Mouse (Mus musculus) spleen, postnatal 14 days (tissue): ENCODE results near the gene Smarcal1.

Source experiments
- DNase-seq, 2 experiments: peaks; one replicate each; pipeline ENCODE4 v3.0.0; 2021 to 2022; ENCODE audit warnings: low spot score in 2 of 2

Gene Smarcal1

DNA sequence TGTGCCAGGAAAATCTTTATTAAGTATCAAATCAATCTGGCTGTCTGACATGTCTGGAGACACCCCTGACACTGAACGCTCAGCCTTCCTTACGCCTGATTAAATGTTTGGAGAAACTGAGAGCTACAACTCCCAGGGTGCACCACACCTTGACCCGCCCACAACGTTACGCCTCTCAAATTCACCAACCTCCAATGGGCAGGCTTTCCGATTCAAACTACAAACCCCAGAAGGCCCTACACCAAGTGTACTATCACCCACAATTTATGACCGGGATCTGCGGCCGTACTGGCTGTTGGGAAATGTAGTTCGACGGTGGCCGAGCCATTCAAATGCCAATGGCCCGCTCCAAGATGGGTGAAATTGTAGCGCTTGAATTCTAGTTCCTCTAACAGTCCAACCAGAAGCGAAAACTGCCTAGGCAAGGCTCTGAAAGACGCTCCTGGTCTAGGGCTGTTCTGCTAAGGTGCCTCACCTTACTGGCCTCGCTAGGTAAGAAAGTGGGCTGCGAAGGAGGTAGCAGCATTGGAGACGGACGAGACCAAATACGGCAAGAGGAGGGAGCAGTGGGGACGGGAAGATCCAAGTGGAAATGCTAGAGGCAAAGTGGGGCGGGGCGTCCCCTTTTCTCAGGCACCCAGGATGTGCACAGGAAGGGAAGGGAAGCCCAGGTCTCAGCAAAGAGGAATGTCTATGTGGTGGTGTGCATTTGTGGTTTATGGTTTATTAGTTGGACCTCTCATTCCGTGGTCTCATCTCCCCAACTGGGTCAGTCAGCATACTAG is at the start of gene Smarcal1:
Smarcal1 (plus strand) TSS at position 305 of the 785 bp plus-strand sequence.
- peak; percentile 77 to 87 for DNase-seq

DNA sequence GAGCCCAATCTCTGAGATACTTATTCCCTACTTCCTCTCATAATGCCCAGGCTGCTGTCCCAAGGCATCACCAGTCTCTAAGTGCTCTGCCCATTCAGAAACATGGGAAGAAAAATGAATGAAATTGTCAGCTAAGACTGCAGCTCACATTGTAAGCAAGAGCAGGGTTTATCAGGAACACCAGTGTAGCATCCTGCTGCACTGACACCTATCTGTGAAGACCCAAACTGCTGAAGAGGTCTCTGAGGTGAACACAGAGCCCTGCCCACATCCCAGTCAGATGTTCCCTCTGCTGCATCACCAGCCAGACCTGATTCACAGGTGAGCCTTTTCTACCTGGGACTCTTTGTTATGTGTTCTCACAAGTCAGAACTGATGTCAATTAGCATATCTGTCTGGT is 49.6 kb upstream of the Smarcal1 start:
- DNase-seq: no peak

DNA sequence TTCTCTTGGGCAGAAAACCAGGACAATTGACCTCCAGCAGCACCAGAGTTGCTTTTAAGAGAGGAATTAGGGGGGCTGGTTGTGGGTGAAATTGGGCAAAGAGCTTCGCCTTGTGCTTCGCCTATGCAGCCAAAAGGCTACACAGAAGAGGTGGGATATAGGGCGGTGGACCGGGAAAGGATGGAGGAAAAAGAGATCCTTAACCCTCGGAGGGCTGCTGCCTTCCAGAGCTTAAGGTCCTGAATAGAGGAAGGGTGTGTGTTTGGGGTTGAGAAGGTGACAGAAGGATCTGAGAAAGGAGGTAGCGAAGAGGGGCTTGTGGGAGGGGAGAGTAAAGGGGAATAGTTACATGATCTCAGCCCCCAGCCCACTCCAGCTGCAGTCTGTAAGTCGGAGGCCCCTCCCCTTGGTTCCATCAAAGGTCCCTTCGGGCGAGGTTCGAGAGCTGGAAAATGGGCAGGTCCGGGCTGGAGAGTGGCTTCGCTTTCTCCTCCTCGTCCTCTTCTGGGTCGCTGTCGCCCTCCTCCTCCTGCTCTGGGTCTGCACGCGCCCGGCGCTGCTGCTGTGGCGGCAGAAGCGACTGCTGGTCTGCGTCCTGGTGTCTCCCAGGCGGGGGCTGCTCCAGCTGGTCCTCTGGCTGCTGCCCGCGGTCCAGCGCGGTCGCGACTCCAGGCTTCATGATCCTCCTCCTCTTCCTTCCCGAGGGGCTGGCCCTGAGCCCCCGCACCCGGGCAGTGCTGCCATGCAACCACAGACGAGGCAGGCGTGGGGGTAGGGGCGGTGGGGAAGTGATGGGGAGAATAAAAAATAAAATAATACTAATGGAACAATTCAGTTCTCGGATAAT is 47.1 kb upstream of the Smarcal1 start:
- DNase-seq: no peak

DNA sequence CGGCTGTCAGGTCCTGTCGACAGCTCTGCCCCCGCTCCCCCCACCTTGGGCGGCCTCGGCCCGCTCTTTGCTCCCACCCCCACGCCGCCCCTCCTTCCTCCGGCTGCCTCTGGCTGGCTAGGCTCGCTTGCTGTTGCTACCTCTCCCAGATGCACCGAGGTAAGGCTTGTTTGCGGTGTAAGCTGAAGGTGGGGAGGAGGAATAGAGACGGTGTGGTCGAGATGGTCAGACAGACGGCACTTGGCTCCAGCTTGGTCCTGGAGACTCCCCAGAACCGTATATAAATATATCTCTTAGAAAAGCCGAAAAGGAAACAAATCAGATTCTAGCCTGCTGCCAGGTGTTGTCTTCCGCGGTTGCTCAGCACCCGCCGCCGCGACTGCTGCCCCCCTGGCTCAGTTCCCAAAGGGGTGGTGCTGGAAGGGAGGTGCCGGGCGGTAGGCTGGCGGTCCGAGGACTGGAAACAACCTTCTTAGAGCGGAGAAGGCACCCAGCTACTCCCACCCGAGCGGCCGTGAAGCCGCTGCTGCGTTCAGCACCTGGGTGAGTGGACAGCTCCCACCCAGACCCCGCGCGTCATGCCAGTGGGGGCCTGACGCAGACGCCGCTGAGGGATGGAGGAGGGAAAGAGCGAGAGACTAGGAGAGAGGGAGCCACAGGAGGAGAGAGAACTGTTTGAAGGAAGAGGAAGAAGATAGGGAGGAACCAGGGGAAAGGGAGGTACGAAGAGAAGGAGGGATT is 46.3 kb upstream of the Smarcal1 start, which contains the start of gene March4:
March4 (minus strand) TSS at position 320 of the 741 bp plus-strand sequence.
- DNase-seq: peak; percentile 17 to 40

DNA sequence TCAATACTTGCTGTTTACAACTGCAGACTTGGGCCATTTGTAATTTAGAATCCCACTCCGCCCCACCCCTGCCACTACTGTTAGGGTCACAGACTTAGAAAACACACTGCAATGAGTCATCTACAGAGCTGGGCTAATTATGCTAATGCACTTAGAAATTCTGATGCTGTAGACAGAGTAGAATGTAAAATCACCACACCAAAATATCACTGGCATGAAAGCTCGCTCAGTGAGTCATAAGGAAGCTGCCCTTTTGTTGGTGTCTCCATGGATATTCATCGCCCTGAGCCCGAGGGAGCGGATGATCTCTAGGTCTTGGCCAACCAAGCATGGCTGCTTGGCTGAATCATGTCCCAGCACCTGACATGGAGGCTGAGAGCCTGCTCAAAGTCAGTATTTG is 44.8 kb upstream of the Smarcal1 start:
- DNase-seq: no peak

DNA sequence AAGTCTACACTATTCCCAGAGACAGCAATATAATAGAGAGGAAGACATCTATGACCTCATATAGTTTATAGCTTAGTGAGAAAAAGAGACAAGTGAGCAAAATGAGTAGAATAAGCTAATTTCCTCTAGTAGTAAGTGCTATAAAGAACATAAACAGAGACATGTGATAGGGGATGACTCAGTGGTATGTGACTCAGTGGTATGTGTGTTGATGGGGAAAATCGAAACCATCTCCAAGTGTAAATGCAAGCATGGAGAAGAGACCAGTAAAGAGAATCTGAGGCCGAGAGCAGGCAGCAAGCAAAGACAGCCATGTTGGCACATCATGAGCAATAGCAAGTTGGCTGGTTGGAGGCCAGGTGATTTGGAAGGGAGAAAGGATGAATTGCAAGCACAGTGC is 32.7 kb upstream of the Smarcal1 start:
- DNase-seq: no peak

DNA sequence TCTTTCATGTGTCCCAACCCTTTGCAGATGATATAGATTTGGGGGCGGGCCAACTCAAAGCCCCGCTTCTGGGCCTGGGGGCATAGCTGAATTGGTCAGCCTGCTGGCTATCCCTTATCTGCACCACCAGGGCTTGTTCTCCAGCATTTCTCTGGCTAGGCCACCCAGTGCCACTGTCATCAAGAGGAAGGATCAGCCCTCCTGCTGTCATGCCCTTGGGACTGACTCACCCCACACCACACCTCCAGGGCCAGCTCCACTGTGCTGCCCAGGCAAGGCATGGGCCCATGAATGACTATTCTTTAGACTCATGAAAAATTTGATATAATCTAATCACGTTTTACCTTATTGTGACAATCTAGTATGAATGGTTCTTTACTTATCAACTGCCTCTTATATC is 26.6 kb upstream of the Smarcal1 start:
- DNase-seq: no peak

DNA sequence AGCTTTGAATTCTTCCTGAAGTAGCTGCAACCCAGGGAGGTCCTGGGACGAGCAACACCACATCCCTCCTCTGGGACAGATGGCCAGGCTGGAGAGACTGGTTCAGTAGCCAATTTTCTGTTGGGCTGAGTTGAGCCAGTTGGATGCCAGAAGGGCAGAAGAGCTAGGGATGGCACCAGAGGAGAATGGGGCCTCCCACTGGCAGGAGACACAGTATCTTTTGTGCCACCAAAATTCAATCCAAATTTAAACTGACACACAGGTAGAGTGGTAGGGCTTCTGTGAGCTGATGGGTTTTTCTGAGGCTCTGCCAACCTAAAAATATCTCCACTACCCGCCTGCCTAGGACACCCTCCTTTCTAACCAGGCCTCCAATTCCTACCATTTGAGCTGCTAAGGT is 24.4 kb upstream of the Smarcal1 start:
- DNase-seq: no peak

DNA sequence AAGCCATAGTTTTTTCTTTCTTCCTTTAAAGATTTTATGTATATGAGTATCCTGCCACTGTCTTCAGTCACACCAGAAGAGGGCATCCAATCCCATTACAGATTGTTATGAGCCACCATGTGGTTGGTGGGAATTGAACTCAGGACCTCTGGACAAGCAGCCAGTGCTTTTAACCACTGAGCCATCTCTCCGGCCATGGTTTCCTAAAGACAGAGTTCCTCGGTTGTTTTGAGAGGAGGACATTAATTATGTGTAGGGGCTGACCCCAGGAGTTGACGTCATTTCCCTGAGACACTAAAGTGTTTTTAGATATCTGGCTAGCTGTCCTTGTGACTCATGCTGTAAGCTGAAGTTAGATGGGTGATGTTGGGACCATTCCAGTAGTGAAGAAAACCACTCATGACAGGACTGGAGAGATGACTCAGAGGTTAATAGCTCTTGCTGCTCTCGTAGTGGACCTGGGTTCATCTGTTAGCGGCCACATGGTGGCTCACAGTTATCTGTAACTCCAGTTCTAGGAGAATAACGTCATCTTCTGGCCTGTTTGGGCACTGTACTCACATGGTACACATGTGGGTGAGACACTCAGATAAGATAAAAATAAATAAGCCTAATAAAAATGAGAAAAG is 18.6 kb upstream of the Smarcal1 start:
- DNase-seq: no peak

DNA sequence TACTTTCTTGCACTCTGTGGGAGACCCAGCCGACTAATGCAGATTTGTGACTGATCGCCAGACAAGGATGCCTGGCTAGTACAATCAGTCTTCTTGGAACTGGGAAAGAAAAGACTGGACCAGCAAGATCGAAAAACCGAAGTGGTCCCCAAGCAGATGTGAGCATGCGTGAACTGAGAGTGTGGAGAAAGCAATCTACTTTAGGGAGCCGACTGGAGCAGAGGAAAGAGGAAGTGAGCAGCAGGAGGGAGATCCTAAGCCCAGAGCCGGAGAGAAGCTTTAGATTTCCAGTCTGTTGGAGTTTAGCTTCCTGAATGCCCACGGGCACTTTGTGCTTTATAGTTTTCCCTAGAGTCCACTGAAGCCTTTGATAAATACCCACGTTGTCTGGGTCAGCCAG is 16.0 kb upstream of the Smarcal1 start:
- DNase-seq: no peak

DNA sequence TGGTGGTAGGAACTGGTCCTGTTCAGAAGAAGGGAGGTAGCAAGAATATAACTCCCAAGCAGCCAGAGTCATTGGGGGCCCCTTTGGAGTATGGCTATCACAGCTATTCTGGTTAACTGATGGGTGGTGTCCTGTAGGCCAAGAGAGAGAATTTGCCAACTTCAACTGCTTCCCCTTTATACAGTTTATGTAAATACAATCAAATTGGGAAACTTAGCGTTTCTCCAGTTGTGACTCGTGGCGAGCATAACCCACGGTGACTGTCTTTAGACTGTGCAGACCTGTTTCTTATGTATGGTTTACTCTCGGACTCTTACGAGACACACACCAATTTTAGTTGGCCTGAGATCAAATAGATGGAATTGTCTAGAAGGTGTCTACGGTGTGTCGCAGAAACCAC is 14.3 kb upstream of the Smarcal1 start:
- no peak for DNase-seq

DNA sequence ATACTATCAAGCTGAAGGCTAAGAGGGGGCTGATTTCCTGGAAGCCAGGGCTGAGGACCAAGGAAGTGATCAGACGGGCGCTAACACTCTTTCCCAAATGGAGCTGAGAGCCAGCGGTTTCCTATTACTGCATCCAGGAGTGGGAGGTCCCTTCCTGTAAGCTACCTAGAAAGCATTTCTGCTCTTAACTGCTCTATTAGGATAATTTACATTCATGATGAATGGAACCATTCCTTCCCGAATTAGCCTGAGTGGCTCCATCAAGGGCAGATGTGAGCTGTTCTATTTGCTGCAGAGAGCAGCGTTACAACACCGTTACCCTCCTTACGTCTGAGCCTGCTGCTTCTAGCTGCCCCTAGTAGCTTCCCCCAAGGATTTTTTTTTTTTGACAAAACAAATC is 9.0 kb upstream of the Smarcal1 start:
- no peak for DNase-seq

DNA sequence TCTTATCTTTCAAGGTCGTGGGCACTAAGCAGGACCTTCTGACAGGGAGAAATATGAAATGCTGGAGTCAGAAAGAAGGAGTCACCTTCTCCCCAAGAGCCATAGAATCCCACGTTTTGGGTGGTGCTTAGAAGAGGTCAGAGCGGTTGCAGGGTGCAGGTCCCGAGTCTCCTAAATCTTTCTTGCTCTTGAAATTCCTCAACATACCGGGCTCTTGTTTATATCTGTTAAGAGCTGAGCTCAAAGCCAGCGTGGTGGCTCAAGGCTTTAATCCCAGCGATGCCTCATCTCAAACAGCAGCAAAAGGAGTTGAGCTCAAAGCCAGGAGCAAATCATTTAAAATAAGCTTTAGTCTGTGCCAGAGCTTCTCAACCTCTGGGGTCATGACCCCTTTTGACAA is 8.4 kb upstream of the Smarcal1 start:
- no peak for DNase-seq

DNA sequence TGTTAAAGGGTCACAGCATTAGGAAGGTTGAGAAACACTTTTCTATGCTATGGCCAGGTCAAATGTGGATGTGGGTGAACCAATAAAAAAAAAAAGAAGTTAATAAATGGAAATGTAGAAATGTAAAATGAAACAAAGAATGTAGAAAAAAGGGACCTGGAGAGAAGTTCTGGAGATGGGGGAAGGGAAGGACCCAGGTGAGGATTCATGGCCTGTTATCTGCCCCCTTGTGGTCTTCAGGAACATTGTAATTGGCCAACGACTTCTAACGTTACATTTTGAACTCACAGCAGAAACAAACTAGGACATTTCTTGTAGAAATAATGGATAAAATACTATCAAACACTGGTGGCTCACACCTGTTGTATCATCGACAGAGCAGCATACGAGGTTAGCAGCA is 7.9 kb upstream of the Smarcal1 start:
- no peak for DNase-seq

DNA sequence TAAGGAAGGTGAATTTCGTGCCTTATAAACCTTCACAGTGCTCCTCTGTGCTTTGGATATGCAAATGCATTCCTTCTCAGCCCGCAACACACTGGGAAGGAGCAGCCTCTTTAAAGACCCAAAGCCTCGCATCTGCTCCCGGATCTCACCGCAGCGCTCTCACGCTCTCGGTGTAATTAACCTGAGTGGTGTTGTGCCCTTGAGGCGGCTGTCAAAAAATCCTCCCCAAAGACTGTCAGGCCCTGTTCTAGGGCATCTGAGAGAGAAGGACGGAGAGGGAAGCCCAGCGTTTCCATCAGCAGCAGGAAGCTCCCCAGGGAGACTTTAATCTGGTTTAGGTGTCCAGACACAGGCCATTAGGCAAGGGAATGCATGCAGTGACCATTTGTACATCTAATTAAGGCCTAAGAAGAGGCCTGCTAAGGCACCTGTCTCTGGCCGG is 5.5 kb upstream of the Smarcal1 start:
- no peak for DNase-seq

DNA sequence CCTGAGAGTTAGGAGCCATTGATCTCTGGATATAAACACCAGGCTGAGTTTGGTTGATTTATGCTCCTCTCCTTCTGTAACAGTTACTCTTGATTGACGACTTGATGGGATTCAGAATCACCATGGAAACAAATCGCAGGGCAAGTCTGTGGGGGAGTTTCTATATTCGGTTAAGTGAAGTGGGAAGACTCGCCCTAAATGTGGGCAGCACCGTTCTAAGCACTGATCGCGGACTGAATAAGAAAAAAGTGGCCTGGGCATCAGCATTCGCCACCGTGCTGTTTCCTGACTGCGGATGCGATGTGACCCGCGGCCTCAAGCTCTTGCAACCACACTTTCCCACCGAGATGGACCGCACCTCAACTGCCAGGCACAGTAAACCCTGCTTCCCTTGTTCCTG is 4.7 kb upstream of the Smarcal1 start:
- DNase-seq: no peak

DNA sequence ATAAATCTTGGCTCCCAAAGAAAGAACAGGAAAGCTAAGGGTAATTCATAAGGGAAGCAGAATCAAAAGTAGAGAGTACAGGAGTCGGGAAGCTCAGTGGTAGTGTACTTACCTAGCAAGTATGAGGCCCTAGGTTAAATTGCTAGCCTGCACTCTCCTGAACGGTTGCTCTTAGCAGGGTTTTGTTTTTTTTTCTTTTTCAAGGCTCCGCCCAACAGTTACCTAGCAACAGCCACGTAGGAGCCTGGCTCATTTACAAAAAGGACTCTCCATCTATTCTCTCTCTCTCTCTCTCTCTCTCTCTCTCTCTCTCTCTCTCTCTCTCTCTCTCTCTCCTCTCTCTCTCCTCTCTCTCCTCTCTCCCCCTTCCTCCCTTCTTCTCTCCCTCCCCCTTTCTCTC is 4.2 kb upstream of the Smarcal1 start:
- no peak for DNase-seq

DNA sequence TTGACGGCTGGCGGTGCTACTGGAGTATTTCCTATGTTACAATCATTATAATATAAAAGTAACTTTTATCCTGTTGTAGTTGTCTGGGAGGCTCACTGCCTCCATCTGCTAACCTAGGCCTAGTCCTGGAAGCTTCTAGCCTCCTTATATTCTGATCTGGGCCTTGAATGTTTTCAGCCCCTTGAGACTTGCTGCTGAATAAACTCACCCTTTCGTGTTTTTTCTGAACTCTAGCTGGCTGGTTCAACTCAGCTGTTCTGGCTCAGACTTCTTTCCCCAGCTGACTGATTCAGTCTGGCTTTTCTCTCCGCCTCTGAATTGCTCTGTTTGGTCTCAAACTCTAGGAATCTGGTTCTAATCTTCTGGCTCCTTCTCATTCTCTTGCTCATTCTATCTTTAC is 855 bp downstream of the Smarcal1 start:
- no peak for DNase-seq

DNA sequence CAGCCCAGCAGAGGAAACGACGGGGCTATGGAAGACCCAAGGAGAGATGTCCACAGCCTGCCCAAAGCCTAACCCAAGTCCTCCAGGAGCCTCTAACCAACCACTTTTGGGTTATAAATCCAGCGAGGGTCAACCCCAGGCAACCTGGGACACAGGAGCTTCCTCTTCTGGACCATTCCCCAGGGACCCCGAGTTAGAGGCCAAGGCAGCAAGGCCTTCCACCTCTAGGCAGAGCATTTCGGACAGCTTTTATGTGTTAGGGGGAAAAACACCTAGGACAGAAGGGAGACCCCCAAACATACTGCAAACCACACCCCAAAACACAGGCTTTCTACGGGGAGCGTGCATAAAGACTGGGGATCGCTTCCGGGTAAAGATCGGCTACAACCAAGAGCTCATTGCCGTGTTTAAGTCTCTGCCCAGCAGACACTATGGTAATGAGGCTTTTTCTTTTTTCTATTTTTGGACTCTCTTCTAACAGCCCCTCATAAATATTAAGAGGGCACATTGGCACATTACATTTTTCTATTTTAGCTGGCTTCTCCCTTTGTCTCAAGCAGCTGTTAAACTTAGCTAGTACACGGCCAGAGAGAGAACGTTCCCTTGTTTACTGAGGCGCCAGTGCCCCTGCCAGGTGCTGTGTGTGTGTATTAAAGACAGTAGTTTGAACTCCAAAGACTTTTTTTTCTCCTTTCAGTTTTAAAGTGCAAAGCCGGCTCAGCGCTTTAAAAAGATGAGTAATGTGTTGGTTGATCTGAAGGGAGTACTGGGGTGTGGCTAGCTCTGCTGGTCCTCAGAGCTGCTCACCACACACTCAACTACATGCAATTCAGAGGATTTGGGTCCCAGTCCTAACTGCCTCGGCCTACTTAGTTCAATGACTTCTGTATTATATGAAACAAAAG is 3.2 kb downstream of the Smarcal1 start:
- DNase-seq: no peak

DNA sequence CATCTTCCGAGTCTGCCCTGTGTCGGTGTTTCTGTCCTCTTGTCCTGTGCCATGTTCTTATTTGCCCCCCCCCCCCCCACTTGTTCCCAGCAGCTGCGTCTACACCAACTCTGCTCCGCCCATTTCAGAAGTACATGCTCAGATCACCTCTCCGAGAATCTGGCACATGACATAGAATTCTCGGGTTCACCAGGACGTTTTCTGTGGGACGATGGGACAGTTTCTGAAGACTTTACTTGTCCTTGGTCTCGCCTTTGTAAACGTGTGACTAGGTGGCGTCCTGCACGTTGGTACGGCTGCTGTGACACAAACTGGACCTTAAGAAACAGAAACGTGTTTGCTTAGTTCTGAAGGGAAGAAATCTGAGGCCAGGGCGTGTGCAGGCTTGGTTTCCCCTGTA is 4.5 kb downstream of the Smarcal1 start:
- DNase-seq: no peak

DNA sequence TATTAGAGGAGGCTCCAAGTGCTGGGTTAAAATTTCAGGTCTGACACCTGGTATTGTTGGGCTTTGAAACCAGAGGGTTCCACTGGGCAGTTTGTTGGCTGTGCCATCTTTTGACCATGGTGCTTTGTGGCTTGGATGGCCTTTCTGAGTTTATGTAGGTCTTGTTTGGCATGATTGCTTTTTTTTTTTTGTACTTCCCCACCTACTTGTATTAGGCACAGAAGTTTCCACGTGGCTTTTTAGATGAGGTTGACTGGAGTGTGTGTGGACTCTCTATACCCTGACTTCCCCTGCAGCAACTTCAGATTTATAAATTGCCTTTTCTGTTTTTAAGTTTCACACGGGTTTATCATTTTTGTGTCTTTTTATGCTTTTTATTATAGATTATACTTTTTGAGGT is 5.7 kb downstream of the Smarcal1 start:
- DNase-seq: no peak
